Mouse (Mus musculus) yolk sac, embryonic 10.5 days (tissue): ENCODE measurements around the gene Kif26b.

Experiments used
- DNase-seq: peaks from one replicate; pipeline ENCODE4 v3.0.0-alpha.2; 2017; ENCODE audit warnings: low spot score

The Kif26b gene

GRCm38 (mm10) chr1:178912936-178913716 is 384.2 kb downstream of the Kif26b start:
- no peak for DNase-seq

- DNase-seq = no peak
Measured at GRCm38 (mm10) chr1:178915056-178915455, 386.1 kb downstream of the Kif26b start.

GRCm38 (mm10) chr1:178917194-178917902 is 388.4 kb downstream of the Kif26b start:
- no peak for DNase-seq

- DNase-seq = no peak
Measured at GRCm38 (mm10) chr1:178924492-178925183, 395.7 kb downstream of the Kif26b start.

GRCm38 (mm10) chr1:178929531-178929930 is 400.6 kb downstream of the Kif26b start:
- DNase-seq = no peak

- DNase-seq = no peak
Measured at GRCm38 (mm10) chr1:178933953-178934637, 405.2 kb downstream of the Kif26b start.

GRCm38 (mm10) chr1:178936457-178936856 is 407.5 kb downstream of the Kif26b start:
- no peak for DNase-seq

GRCm38 (mm10) chr1:178936976-178937375 is 408.1 kb downstream of the Kif26b start:
- DNase-seq = no peak

- DNase-seq = no peak
Measured at GRCm38 (mm10) chr1:178940353-178940752, 411.4 kb downstream of the Kif26b start.

GRCm38 (mm10) chr1:178942251-178942963 is 413.5 kb downstream of the Kif26b start:
- DNase-seq = no peak

- no peak for DNase-seq
Measured at GRCm38 (mm10) chr1:178952910-178953309, 424.0 kb downstream of the Kif26b start.

GRCm38 (mm10) chr1:178958641-178959040 is 429.7 kb downstream of the Kif26b start:
- DNase-seq = no peak

- DNase-seq = peak; percentile 32
Measured at GRCm38 (mm10) chr1:178960015-178960559, 431.2 kb downstream of the Kif26b start.

GRCm38 (mm10) chr1:178961661-178962060 is 432.7 kb downstream of the Kif26b start:
- DNase-seq = no peak

- DNase-seq = no peak
Measured at GRCm38 (mm10) chr1:178972055-178972454, 443.1 kb downstream of the Kif26b start.

- DNase-seq = no peak
Measured at GRCm38 (mm10) chr1:178978617-178979245, 449.8 kb downstream of the Kif26b start.

GRCm38 (mm10) chr1:178980185-178980584 is 451.3 kb downstream of the Kif26b start:
- no peak for DNase-seq

GRCm38 (mm10) chr1:178981641-178982040 is 452.7 kb downstream of the Kif26b start:
- DNase-seq = no peak

- no peak for DNase-seq
Measured at GRCm38 (mm10) chr1:178988176-178988575, 459.3 kb downstream of the Kif26b start.
